9 mouse cellular contexts compared by ENCODE assay signal in genomic region chr15:98295628-98296551, GRCm38 (mm10). TPM values are rescaled to one million over a fixed set of nuclear protein-coding genes. Genes with fewer than 3 reads are reported as not detected.
DNase-seq lines count a peak whose midpoint lies in the region; ATAC-seq lines count a peak whose summit lies in the region.
"Had no signal": no experiment of that assay in that cellular context is flagged by ENCODE, and none has a peak within 500 bp of the region (broad histone marks: within the 10 kb centered on the region; RNA-seq: fewer than 3 reads in every experiment).

TSS of gene Zfp641 (minus strand) at chr15:98296161.

- peak within 1 kb of the TSS; percentile 76 for H3K4me2 ChIP-seq in liver, embryonic 11.5 days
- H3K4me2 ChIP-seq in neural tube, embryonic 13.5 days: peak within 1 kb of the TSS; percentile 82

- ATAC-seq in megakaryocyte, adult 5-6 weeks (ENCODE audit: poor library complexity, severe bottlenecking): no peak
- peak; percentile 20; the same call in 1 of the 2 replicates for ATAC-seq in granulocyte monocyte progenitor cell, adult 5-6 weeks (replicated peaks; ENCODE audit: poor library complexity, severe bottlenecking)
- ATAC-seq in liver, embryonic 11.5 days (replicated peaks; ENCODE audit: low FRiP score): no peak
- ATAC-seq in neural tube, embryonic 13.5 days (ENCODE audit: low read depth): peak; percentile 85
- no peak for ATAC-seq in megakaryocyte progenitor cell, adult 5-6 weeks (replicated peaks; ENCODE audit: poor library complexity)

- WGBS in liver, embryonic 11.5 days: 4% methylated on average over 56 of the region's 60 CpGs
- WGBS in neural tube, embryonic 13.5 days: 2% methylated on average over 58 of the region's 60 CpGs

- peaks cover 52% of the 10 kb centered on the region for H3K27me3 ChIP-seq in megakaryocyte, embryonic 14.5 days (replicated peaks)
- peaks cover 20% of the 10 kb centered on the region for H3K27me3 ChIP-seq in liver, embryonic 11.5 days (replicated peaks; ENCODE audit: control insufficient read depth, insufficient read depth, low read length)
- H3K27me3 ChIP-seq in neural tube, embryonic 13.5 days: peaks cover 6% of the 10 kb centered on the region; the same call in 1 of the 2 replicates

- peaks cover 12% of the 10 kb centered on the region; the same call in 1 of the 2 replicates for H3K9me3 ChIP-seq in megakaryocyte, embryonic 14.5 days
- H3K9me3 ChIP-seq in liver, embryonic 11.5 days (ENCODE audit: control insufficient read depth, low read length): no peaks in the 10 kb centered on the region
- peaks cover 10% of the 10 kb centered on the region; the same call in 1 of the 2 replicates for H3K9me3 ChIP-seq in neural tube, embryonic 13.5 days
- H3K9me3 ChIP-seq: G1E had no signal

- H3K27ac ChIP-seq in liver, embryonic 11.5 days (ENCODE audit: low read depth, low read length): no peak within 1 kb of the TSS
- no peak within 1 kb of the TSS for H3K27ac ChIP-seq in neural tube, embryonic 13.5 days (replicated peaks)

- peak within 1 kb of the TSS; percentile 40; the same call in 1 of the 2 replicates for H3K9ac ChIP-seq in liver, embryonic 11.5 days (ENCODE audit: low read depth, low read length)
- H3K9ac ChIP-seq in neural tube, embryonic 13.5 days: peak within 1 kb of the TSS; percentile 85

- no peaks in the 10 kb centered on the region for H3K36me3 ChIP-seq in megakaryocyte, embryonic 14.5 days (replicated peaks; ENCODE audit: low read length)
- H3K36me3 ChIP-seq in liver, embryonic 11.5 days (ENCODE audit: control insufficient read depth, insufficient read depth, low read length): no peaks in the 10 kb centered on the region
- no peaks in the 10 kb centered on the region for H3K36me3 ChIP-seq in neural tube, embryonic 13.5 days
- H3K36me3 ChIP-seq: G1E had no signal

- DNase-seq in embryo, embryonic 11 days: peak; percentile 60
- peak; percentile 26 for DNase-seq in kidney, adult 9 months
- no peak for DNase-seq in liver, embryonic 11.5 days (ENCODE audit: low spot score)

- peaks cover 8% of the 10 kb centered on the region for H3K4me1 ChIP-seq in megakaryocyte, embryonic 14.5 days
- H3K4me1 ChIP-seq in liver, embryonic 11.5 days (replicated peaks; ENCODE audit: control insufficient read depth, insufficient read depth, low read length): 0 out of 2 replicates have a peak, but pooled peaks cover 2% of the 10 kb centered on the region
- peaks cover 8% of the 10 kb centered on the region for H3K4me1 ChIP-seq in neural tube, embryonic 13.5 days (replicated peaks)

- H3K4me3 ChIP-seq in megakaryocyte, embryonic 14.5 days (replicated peaks): peak within 1 kb of the TSS; percentile 87
- H3K4me3 ChIP-seq in liver, embryonic 11.5 days (ENCODE audit: low read depth, low read length): peak within 1 kb of the TSS; percentile 55
- H3K4me3 ChIP-seq in neural tube, embryonic 13.5 days: peak within 1 kb of the TSS; percentile 62

RNA-seq across cellular contexts. Expression of gene Zfp641, which starts in this region (rescaled TPM):
- not detected in 2 replicates for polyA plus RNA-seq in megakaryocyte, embryonic 14.5 days (2012; ENCODE audit: insufficient read depth, low replicate concordance)
- total RNA-seq in megakaryocyte, adult 5-6 weeks (2015): 0.09 TPM in 1 of 2 replicates, not detected in the other
- total RNA-seq in megakaryocyte, adult 5-6 weeks (2017): not detected in 2 replicates
- total RNA-seq in granulocyte monocyte progenitor cell, adult 5-6 weeks (2014; fragmentation: Nextera tagmentation): not detected in 2 replicates
- total RNA-seq in granulocyte monocyte progenitor cell, adult 5-6 weeks (2017): not detected in 2 replicates
- 0.18 and 0.27 TPM in 2 replicates for polyA plus RNA-seq in liver, embryonic 11.5 days (2014; fragmentation: Nextera tagmentation; extraction: Ambion mirVana)
- polyA plus RNA-seq in neural tube, embryonic 13.5 days (2015; fragmentation: Nextera tagmentation; extraction: Ambion mirVana): 5.5 and 6.5 TPM in 2 replicates
- not detected in 2 replicates for total RNA-seq in megakaryocyte progenitor cell, adult 5-6 weeks (2015)
- not detected in 2 replicates for total RNA-seq in megakaryocyte progenitor cell, adult 5-6 weeks (2017)
- polyA plus RNA-seq: G1E had no signal

Comparison
In these comparisons a context has a peak if more than half of its experiments do, and no peak if none do; other contexts are left out.
1. Peak in ATAC-seq in granulocyte monocyte progenitor cell, adult 5-6 weeks; RNA of the gene not detected or under 1 TPM.